Mouse (Mus musculus) gastrocnemius, adult 2 months (tissue): ENCODE results near the gene Epb41. TPM values are rescaled to one million over a fixed set of nuclear protein-coding genes. Genes with fewer than 3 reads are reported as not detected.

ENCODE experiments used
- DNase-seq: peaks from one replicate; pipeline ENCODE4 v3.0.0; 2022
- H3K27ac ChIP-seq: fragments of 200-600 bp; 2 replicates; pipeline ENCODE4 v1.8.1; 2022; ENCODE audit warnings: mild to moderate bottlenecking
- H3K4me3 ChIP-seq: fragments of 200-600 bp; 2 replicates; pipeline ENCODE4 v1.8.1; 2022; ENCODE audit warnings: mild to moderate bottlenecking, moderate library complexity
- CTCF ChIP-seq: fragments of 200-600 bp; IDR thresholded peaks from 2 replicates; pipeline ENCODE4 v1.8.1; 2022; ENCODE audit warnings: antibody characterized with exemption, mild to moderate bottlenecking, moderate library complexity
- intact Hi-C: fragments of 180-260 bp; cut with DNase I; formaldehyde crosslinking; loops from one replicate; pipeline ENCODE4 v1.15.1; 2025
- long read RNA-seq, 2 experiments: library from polyadenylated mRNA; stranded (forward); transcript quantifications; one replicate each; pipeline ENCODE4 v2.0.0; 2021
- total RNA-seq, 2 experiments: library from RNA; stranded (reverse); gene quantifications; 2 replicates each; pipeline ENCODE4 v1.2.3; 2021

The Epb41 gene
- 100 to 1,000 TPM; 102 to 113 TPM for total RNA-seq
- long read RNA-seq, experiment 1, full-length matches to known transcripts: 7 of 84 reads
- long read RNA-seq, experiment 1, partial matches to known transcripts: 14 of 84 reads
- long read RNA-seq, experiment 1, other reads (novel, unspliced or antisense): 63 of 84 reads
- long read RNA-seq, experiment 2, full-length matches to known transcripts: 1 of 37 reads
- long read RNA-seq, experiment 2, partial matches to known transcripts: 2 of 37 reads
- long read RNA-seq, experiment 2, other reads (novel, unspliced or antisense): 34 of 37 reads

DNA sequence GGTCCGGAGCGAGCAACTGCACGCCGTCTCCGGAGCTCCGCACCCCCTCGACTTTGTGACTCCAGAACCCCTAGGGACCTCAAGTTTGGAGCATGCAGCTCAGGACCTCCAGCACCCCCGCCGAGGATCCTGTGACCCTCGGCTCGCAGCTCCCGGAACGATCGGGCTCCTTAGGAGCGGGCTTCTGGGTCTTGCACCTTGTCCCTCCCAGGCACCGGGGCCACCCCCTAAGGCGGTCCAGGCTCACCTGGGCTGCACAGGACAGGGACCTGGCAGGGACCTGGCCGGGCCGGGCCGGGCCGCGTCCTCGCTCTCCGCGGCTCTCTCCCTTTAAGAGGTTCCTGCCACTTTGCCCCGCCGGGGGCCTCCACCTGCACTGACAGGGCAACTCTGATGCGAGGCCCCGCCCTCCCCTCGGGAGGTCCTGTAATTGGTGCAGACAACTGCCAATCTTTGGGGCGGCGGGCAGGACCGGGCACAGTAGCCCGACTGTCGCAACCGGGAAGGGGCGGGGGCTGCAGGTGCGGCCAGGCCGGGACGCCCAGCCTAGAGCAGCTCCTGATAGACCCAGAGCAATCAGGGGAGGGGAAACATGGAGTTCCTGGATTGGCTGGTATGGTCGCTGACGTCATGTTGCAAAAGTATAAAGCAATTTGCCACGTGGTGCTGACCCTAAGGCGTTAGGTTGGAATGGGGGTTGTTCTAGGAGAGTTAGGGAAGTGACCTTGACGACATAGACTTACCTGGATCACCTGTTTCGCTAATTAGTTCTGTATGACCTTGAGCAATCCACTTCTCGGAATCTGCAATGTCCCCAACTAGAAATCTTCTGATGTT lies at the start of gene Epb41:
Gene Epb41, minus strand, starts transcription at position 389 of the 837 bp plus-strand sequence.
- H3K27ac ChIP-seq: peak within 1 kb of the TSS; percentile 99
- peak; percentile 99 for DNase-seq
- H3K4me3 ChIP-seq: peak within 1 kb of the TSS; percentile 96
- intact Hi-C loops: loop anchor here (5.0 kb wide), 2 partner anchors 38 to 158 kb away; no protein-coding TSS in a partner anchor
- TF ChIP-seq CTCF: peak; percentile 9; the same call in 1 of the 2 replicates

DNA sequence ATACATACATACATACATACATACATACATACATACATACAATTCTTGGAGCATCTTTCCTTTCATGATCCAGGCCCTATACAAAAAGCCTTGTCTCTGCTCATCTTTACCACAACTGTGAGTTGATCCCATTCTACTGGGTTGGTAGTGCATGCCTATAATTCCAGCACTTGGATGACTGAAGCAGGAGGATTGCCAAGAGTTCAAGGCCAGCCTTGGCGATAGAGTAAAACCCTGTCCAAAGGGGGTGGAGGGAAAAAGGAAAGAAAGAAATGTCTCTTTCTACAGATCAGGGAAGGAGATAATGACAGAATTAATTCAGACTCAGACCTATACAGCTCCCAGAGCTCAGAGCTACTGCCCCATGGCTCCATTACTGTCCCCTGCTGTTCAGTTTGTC lies 48.0 kb upstream of the Epb41 start:
- H3K4me3 ChIP-seq: no peak overlapping the region
- intact Hi-C loops: no loop called here
- TF ChIP-seq CTCF: no peak
- DNase-seq: no peak
- no peak overlapping the region for H3K27ac ChIP-seq

GRCm38 (mm10) chr4:132121674-132122073 lies 46.6 kb upstream of the Epb41 start:
- peak; percentile 27; the same call in 1 of the 2 replicates for TF ChIP-seq CTCF
- Histone ChIP-seq H3K4me3 (no peak overlapping the region), H3K27ac (no peak overlapping the region)
- no peak for DNase-seq
- intact Hi-C loops: no loop called here

DNA sequence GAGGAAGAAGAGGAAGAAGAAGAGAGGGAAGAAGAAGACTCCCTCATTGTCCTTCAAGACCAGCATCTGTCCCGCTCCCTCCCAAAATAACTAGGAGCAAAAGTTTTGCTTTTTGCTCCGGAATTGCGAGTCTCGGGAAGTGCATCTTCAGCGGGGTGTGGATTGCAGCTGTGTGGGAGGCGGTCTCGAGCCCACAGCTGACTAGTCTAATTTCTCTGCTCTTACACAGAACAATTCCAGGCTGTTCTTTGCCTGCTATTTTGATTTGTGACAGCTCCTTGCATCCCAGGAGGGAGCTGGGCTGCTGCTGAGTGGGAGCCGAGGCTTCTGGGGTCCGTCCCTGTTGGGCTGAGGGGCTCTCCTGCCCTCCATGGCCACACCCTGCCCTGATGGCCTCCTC lies 44.4 kb upstream of the Epb41 start:
- Histone ChIP-seq H3K27ac (no peak overlapping the region), H3K4me3 (no peak overlapping the region)
- intact Hi-C loops: no loop called here
- TF ChIP-seq CTCF: no peak
- DNase-seq: no peak

DNA sequence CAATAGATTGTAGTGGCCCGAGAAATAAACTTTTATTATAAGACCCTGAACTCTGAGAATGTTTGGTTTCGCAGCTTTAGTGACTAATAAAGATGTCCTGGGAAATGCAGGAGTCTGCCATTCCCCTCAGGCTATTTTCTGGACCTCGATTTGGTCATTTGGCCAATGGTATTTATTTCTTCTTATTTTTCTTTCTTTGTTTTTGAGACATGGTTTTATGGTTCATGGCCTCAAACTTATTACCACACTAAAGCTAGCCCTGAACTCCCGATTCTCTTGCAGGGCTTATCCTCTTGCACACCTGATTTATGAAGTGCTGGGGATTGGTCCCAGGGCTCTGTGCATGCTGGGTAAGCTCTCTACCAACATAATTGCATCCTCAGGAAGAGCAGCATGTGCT lies 41.2 kb upstream of the Epb41 start:
- H3K27ac ChIP-seq: no peak overlapping the region
- no peak for TF ChIP-seq CTCF
- no peak for DNase-seq
- no peak overlapping the region for H3K4me3 ChIP-seq
- intact Hi-C loops: no loop called here

DNA sequence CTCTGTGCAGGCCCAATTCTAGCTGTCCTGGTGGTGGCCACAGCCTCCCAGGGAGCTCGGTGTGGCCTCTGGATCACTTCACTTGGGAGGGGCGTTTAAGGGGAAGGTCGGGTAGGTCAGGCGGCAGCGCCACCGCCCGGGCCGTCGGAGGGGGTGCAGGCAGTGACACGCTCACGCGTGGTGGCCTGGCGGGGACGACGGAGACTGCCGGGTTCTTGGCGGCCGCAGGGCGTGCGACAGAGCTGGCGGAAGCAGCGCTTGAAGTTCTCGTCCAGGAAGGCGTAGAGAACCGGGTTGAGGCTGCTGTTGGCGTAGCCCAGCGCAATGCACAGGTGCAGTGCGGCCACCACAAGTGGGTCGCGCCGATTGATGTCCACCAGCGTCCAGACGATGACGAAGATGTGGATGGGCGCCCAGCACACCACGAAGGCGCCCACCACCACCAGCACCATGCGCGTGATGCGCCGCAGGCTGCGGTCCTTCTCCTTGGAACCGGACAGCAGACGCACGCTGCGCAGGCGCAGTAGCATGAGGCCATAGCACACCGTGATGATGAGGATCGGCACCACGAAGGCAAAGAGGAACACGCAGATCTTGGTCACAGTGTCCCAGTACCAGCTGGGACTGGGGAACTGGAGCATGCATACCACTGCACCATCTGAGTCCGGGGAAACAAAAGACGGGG lies 38.4 kb upstream of the Epb41 start:
- intact Hi-C loops: no loop called here
- Histone ChIP-seq H3K4me3 (peak overlapping the region; percentile 52), H3K27ac (no peak overlapping the region)
- no peak for TF ChIP-seq CTCF
- DNase-seq: peak; percentile 27

DNA sequence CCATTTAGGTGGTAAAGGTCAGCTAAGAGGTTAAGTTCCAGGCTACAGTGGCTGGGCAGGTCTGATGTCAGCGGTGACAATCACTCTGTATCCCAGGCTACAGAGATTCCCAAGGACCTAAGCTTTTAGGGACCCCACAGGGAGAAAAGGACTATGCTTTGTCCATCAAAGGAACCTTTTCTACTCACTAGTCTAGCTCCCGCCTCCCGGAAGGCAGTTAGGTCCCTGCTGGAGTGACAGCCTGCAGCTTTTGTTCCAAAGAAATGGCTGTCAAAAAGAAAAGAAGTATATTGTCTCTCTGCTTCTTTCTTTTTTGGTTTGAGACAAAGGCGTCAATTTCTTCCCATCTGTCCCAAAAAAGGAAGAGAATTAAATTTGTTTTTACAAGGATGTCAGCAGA lies 36.1 kb upstream of the Epb41 start:
- intact Hi-C loops: no loop called here
- no peak overlapping the region for H3K27ac ChIP-seq
- H3K4me3 ChIP-seq: no peak overlapping the region
- no peak for DNase-seq
- TF ChIP-seq CTCF: no peak

GRCm38 (mm10) chr4:132108221-132108620 lies 33.1 kb upstream of the Epb41 start:
- intact Hi-C loops: no loop called here
- no peak for DNase-seq
- TF ChIP-seq CTCF: no peak
- no peak overlapping the region for H3K27ac ChIP-seq
- no peak overlapping the region for H3K4me3 ChIP-seq

DNA sequence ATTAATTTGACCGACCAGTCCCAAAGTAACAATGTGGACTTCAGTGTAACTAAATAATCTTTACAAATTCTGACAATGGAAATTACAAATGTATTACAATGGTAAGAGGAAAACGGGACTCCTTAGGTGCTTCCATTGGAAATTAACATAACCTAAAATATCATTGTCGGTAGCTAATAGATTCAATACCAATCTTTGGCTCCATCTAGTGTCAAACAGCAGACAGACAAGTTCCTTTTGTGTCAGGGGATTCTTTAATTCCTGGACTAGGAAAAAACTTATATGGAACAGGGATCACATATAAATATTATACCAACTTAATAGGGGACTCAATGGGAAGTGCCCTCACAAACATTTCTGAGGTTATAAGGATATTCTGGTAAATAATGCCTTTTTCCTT lies 26.0 kb upstream of the Epb41 start:
- H3K4me3 ChIP-seq: no peak overlapping the region
- DNase-seq: no peak
- peak; percentile 62 for TF ChIP-seq CTCF
- intact Hi-C loops: no loop called here
- no peak overlapping the region for H3K27ac ChIP-seq

DNA sequence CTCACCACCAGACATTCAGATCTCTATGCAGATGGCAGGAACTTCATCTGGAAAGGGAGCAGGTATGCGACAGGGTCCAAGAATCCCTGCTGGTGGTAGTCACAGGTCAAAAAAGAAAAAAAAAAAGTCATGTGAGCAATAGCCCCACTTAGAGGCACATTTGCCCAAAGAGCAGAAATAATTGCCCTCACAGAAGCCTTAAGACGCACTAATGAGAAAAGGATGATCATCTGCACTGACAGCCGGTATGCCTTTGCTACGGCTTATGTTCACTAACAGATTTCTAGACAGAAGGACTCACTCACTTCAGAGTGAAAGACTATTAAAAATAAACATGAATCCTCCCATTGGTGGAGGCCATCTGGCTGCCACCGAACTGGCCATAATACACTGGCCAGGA lies 24.4 kb upstream of the Epb41 start:
- no peak for TF ChIP-seq CTCF
- Histone ChIP-seq H3K4me3 (no peak overlapping the region), H3K27ac (no peak overlapping the region)
- intact Hi-C loops: no loop called here
- no peak for DNase-seq

GRCm38 (mm10) chr4:132095043-132095442 lies 19.9 kb upstream of the Epb41 start:
- Histone ChIP-seq H3K4me3 (no peak overlapping the region), H3K27ac (no peak overlapping the region)
- no peak for DNase-seq
- intact Hi-C loops: no loop called here
- no peak for TF ChIP-seq CTCF

DNA sequence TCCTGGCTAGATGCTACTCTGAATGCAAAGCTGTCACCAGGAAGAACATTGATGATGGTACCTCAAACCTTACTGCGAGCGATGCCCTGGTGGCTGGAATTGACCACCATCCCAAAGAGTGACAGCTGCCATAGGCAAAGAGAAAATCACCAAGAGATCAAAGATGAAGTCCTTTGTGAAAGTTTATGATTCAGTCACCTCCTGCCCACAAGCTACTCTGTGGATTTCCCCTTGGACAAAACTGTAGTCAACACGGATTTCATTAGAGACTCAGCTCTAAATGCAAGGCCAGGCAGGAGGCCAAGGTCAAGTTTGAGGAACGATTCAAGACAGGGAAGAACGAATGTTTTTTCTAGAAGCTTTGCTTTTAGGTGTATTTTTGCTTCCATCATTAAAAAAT lies 18.8 kb upstream of the Epb41 start:
- intact Hi-C loops: no loop called here
- TF ChIP-seq CTCF: no peak
- DNase-seq: no peak
- no peak overlapping the region for H3K4me3 ChIP-seq
- H3K27ac ChIP-seq: no peak overlapping the region

- no peak overlapping the region for H3K27ac ChIP-seq
- TF ChIP-seq CTCF: no peak
- intact Hi-C loops: no loop called here
- DNase-seq: peak; percentile 42
- no peak overlapping the region for H3K4me3 ChIP-seq
Measured at GRCm38 (mm10) chr4:132093136-132093535, 18.0 kb upstream of the Epb41 start.
